Mouse (Mus musculus): ENCODE data around the gene Ncor2. TPM values are rescaled to one million over a fixed set of nuclear protein-coding genes. Genes with fewer than 3 reads are reported as not detected.

Gene Ncor2
- total RNA-seq, 2 experiments from 2014 or later = 0.91 to 37.3 TPM

GRCm38 (mm10) chr5:125173868-125174267, 5.2 kb downstream of the Ncor2 start:
- no peak for ATAC-seq (replicated peaks; ENCODE audit: low FRiP score, poor library complexity, severe bottlenecking)

DNA sequence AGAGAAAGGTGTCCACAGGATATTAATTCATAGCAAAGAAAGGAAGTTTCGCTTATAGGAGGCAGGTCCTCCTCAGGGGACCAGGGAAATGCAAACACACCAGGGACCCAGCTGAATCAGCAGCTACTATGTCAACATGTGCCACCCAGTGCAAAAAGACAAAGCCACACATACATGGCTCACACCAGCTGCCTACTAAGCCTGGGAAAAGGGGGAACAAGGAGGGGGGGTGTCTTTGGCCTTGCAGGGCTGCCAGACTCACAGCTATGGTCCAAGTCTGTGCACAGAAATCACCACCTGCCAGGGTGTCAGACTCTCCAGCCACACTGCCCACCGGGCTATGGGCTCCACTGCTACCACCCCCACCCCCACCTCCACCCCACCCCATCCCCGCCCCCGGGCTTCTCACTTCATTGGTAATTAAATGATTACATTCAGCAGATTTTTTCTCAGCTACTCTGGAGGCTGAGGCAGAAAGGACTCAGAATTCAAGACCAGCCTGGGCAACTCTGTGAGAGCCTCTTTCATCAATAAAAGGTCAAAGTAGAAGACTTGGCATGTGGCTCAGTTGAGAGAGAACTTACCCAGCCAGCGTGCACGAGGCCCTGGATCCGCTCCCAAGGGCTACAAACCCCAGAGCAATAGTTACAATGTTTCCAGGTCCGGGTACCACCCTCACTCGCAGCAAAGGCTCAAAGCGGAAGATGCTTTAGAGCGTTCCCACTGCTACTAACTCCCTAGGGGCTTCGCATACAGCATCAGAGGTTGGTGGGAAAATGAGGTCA, 6.0 kb downstream of the Ncor2 start:
- ATAC-seq (replicated peaks; ENCODE audit: low FRiP score, poor library complexity, severe bottlenecking) = no peak

- no peak for ATAC-seq (replicated peaks; ENCODE audit: low FRiP score, poor library complexity, severe bottlenecking)
Measured at GRCm38 (mm10) chr5:125171259-125171658, 7.8 kb downstream of the Ncor2 start.

GRCm38 (mm10) chr5:125170107-125170842, 8.7 kb downstream of the Ncor2 start:
- no peak for ATAC-seq (replicated peaks; ENCODE audit: low FRiP score, poor library complexity, severe bottlenecking)

- no peak for ATAC-seq (replicated peaks; ENCODE audit: low FRiP score, poor library complexity, severe bottlenecking)
Measured at GRCm38 (mm10) chr5:125168101-125168500, 10.9 kb downstream of the Ncor2 start.

- no peak for ATAC-seq (replicated peaks; ENCODE audit: low FRiP score, poor library complexity, severe bottlenecking)
Measured at GRCm38 (mm10) chr5:125167524-125167923, 11.5 kb downstream of the Ncor2 start.

- ATAC-seq (replicated peaks; ENCODE audit: low FRiP score, poor library complexity, severe bottlenecking) = no peak
Measured at GRCm38 (mm10) chr5:125165993-125166392, 13.0 kb downstream of the Ncor2 start.

- no peak for ATAC-seq (replicated peaks; ENCODE audit: low FRiP score, poor library complexity, severe bottlenecking)
Measured at GRCm38 (mm10) chr5:125164465-125165167, 14.4 kb downstream of the Ncor2 start.

DNA sequence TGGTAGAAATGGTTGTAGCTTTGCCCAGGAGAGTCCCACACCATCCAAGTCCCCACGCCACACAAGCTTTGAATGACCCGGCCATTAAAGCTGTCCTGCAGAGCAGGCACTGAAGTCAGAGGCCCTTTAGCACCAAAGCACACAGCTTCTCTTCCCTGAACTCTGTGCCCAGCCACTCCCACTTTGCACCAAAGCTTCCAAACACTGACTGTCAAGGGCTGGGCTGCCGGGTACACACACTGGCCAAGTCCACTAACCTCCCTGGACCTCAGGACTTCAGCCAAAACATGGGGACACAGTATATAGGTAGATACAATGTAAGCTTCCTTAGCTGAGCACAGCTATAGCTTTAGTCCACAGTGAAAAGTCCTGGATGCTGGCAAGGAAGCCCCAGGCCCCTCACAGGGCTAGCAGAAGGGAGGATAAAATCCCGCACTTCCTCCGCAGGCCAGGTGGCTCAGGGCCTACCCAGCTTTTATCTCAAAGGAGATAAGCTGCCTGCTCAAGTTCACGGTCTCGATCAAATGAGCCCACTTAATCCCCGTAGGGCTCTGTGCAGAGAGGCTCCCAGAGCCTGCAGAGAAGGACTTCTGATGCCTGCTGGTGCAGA, 15.5 kb downstream of the Ncor2 start:
- ATAC-seq (replicated peaks; ENCODE audit: low FRiP score, poor library complexity, severe bottlenecking) = no peak

DNA sequence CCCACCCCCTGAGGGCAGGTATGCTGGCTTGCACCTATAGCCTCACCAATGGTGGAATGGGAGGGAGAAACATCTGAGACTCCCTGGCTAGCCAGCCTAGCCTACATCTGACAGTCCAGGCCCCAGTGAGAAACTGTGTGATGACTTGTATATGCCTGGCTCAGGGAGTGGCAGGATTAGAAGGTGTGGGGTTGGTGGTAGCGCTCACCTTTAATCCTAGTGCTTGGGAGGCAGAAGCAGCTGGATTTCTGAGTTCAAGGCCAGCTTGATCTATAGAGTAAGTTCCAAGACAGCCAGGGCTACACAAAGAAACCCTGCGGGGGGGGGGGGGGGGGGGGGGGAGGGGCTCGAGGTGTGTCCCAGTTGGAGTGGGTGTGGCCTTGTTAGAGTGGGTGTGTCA, 16.6 kb downstream of the Ncor2 start:
- no peak for ATAC-seq (replicated peaks; ENCODE audit: low FRiP score, poor library complexity, severe bottlenecking)

- ATAC-seq (replicated peaks; ENCODE audit: low FRiP score, poor library complexity, severe bottlenecking) = no peak
Measured at GRCm38 (mm10) chr5:125159804-125160405, 19.1 kb downstream of the Ncor2 start.

- no peak for ATAC-seq (replicated peaks; ENCODE audit: low FRiP score, poor library complexity, severe bottlenecking)
Measured at GRCm38 (mm10) chr5:125159293-125159692, 19.7 kb downstream of the Ncor2 start.

DNA sequence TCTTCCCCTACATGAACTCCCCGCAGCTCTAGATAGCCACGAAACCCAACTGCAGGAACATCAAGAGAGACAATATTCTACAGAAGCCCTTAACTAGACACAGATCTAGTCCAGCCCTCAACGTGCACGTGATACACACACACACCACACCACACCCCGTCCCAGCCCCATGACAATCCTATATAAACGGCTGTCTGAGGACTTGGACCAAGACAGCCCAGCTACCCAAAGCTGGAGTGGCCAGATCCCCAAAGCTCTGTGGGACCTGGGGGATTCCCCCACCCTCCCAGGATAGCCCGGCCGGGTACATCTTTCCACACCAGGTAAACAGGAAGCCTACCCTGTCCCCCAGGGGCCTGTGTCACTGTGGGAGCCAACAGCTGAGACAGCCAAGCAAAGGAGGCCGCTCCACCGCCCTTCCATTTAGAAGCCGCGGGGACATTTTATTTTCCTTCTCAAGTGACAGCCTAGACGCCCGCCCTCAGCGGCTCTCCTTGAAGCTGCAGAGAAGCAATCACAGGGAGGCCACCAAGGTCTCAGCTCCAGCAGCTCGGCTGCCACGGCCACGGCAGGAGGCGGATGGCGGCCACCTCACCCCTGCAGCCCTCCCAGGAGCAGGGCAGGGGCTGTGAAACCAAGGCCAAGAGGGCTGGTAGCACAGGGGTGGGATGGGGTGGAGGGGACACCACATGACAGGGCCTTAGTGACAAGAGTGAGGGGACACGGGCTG, 20.6 kb downstream of the Ncor2 start:
- ATAC-seq (replicated peaks; ENCODE audit: low FRiP score, poor library complexity, severe bottlenecking) = no peak

GRCm38 (mm10) chr5:125157375-125158033, 21.5 kb downstream of the Ncor2 start:
- no peak for ATAC-seq (replicated peaks; ENCODE audit: low FRiP score, poor library complexity, severe bottlenecking)

DNA sequence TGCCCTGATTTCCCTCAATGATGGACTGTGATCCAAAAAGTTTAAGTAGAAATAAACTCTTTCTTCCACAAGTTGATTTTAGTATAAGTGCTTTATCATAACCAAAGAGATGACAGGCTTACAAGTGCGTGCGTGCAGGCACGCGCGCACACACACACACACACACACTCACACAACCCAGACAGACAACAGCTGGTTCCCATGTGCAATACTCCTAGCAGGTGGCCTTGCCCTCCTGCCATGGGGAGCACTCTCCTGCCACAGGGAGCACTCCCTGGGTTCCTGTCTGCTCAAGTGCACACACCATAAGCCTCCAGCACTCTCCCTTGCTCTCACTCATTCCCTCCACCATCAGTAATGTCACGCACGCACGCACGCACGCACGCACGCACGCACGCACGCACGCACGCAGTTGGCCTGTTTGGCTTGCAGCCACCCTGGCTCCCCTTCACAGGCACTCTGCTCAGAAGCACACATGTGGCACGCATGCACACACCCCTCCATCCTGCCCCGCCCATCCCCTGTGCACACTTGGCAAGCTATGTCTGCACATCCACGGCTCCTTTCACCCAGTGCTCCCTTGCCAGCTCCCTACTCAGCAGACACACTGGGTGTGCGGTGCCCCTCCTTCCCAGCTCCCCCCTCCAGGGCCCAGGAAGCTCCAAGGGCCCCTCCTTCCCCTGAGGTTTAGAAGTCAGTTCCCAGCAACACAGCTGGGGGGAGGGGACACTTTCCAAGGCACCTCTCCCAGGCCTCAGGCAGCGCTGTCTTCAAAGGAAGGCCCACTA, 22.4 kb downstream of the Ncor2 start:
- ATAC-seq (replicated peaks; ENCODE audit: low FRiP score, poor library complexity, severe bottlenecking) = no peak

DNA sequence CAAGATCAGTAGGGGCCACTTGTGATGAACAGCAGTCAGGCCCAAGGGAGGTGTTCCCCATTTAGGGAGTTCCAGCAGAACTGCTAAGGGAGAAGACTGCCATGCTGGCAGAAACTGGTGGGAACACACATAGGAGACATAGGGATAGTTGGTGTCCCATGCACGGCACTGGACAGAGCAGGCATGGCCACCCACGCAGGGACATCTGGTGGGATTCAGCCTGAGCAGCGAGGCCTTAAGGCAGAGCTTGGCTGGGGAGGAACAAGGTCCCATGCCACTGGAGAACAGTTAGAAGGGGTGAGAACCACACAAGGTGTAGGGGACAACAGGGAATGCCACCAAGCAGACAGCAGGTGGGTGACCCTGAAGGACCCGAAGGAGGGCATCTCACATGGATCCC, 23.6 kb downstream of the Ncor2 start:
- ATAC-seq (replicated peaks; ENCODE audit: low FRiP score, poor library complexity, severe bottlenecking) = no peak

- ATAC-seq (replicated peaks; ENCODE audit: low FRiP score, poor library complexity, severe bottlenecking) = no peak
Measured at GRCm38 (mm10) chr5:125154989-125155388, 24.0 kb downstream of the Ncor2 start.

GRCm38 (mm10) chr5:125154178-125154577, 24.8 kb downstream of the Ncor2 start:
- no peak for ATAC-seq (replicated peaks; ENCODE audit: low FRiP score, poor library complexity, severe bottlenecking)
